Mouse (Mus musculus): ENCODE results near the gene Foxc2. TPM values are rescaled to one million over a fixed set of nuclear protein-coding genes. Genes with fewer than 3 reads are reported as not detected.

The Foxc2 gene
- polyA plus RNA-seq, 2 experiments, result 9.7 to 14.3 TPM

DNA sequence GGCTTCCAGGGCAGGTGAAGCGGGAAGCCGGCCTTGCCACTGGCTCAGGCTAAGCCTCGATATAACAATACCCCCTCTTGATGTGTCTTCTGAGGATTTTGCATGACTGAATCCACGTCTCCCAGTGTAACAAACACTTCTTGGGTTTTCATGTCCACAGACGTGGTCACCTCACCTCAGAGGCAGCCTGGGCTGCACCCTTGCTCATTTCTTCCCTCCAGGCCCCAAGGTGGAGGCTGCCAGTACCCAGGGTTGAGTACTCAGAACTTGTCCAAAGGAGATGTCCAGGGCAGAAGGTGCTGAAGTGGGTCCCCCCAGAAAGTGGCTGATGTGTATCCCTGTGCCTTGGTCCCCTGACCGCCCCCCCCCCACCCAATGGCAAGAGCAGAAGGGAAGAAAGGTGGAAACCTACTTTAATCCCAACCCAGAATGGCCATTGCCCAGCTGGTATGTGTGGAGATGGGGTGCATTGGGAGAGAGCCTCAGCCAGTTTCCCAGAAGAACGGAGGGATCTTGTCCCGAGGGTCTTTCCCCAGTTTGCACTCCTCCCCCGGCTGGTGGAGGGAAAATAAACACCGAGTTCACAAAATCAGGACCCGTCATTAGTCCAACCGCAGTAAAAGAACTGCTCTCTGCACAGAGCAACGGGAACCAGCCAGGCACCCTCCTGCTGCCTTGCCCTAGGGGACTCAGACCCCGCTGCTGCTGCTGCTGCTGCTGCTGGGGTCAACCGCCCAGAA lies 41.7 kb upstream of the Foxc2 start:
- DNase-seq (ENCODE audit: low spot score) (no peak), ATAC-seq (ENCODE audit: low FRiP score, low read depth) (no peak)
- Histone ChIP-seq H3K9me3 (ENCODE audit: control insufficient read depth, low read length) (no peaks in the 10 kb centered on the region), H3K4me1 (ENCODE audit: control insufficient read depth, insufficient read depth, low read length) (peaks cover 9% of the 10 kb centered on the region), H3K27me3 (ENCODE audit: control insufficient read depth, insufficient read depth, low read length) (peaks cover 96% of the 10 kb centered on the region), H3K9ac (ENCODE audit: low read depth, low read length, severe bottlenecking) (no peak overlapping the region), H3K4me2 (replicated peaks; ENCODE audit: low read depth, low read length, severe bottlenecking) (no peak overlapping the region), H3K4me3 (replicated peaks; ENCODE audit: low read length) (no peak overlapping the region), H3K27ac (replicated peaks; ENCODE audit: low read depth, low read length) (no peak overlapping the region), H3K36me3 (ENCODE audit: control insufficient read depth, insufficient read depth, low read length) (no peaks in the 10 kb centered on the region)
- WGBS, result 3% methylated on average over 14 of the region's 15 CpGs
- TF ChIP-seq POLR2A (IDR thresholded peaks at IDR 0.05; ENCODE audit: borderline replicate concordance, extremely low read depth, insufficient read depth, insufficient read length), result no peak

DNA sequence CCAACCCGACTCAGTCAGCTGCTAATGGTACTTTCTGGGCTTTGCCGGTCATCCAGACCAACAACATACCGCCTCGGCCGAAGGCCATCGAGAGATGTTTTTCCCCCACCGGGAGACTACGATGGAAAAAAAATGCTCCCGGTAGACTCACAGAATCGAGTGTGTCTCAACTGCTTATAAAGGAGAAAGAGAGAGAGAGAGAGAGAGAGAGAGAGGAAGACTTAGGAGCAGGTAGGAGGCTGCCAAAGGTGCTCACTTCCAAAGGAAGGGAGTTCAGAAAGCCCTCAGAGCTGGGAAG lies 41.2 kb upstream of the Foxc2 start:
- peaks cover 96% of the 10 kb centered on the region for H3K27me3 ChIP-seq (ENCODE audit: control insufficient read depth, insufficient read depth, low read length)
- no peak overlapping the region for H3K4me3 ChIP-seq (replicated peaks; ENCODE audit: low read length)
- H3K9ac ChIP-seq (ENCODE audit: low read depth, low read length, severe bottlenecking), result no peak overlapping the region
- no peak for TF ChIP-seq POLR2A (IDR thresholded peaks at IDR 0.05; ENCODE audit: borderline replicate concordance, extremely low read depth, insufficient read depth, insufficient read length)
- H3K9me3 ChIP-seq (ENCODE audit: control insufficient read depth, low read length), result no peaks in the 10 kb centered on the region
- no peak overlapping the region for H3K4me2 ChIP-seq (replicated peaks; ENCODE audit: low read depth, low read length, severe bottlenecking)
- WGBS, result under 1% methylated on average over 10 of the region's 10 CpGs
- DNase-seq (ENCODE audit: low spot score) (no peak), ATAC-seq (ENCODE audit: low FRiP score, low read depth) (no peak)
- H3K27ac ChIP-seq (replicated peaks; ENCODE audit: low read depth, low read length), result no peak overlapping the region
- H3K4me1 ChIP-seq (ENCODE audit: control insufficient read depth, insufficient read depth, low read length), result peaks cover 9% of the 10 kb centered on the region
- no peaks in the 10 kb centered on the region for H3K36me3 ChIP-seq (ENCODE audit: control insufficient read depth, insufficient read depth, low read length)

DNA sequence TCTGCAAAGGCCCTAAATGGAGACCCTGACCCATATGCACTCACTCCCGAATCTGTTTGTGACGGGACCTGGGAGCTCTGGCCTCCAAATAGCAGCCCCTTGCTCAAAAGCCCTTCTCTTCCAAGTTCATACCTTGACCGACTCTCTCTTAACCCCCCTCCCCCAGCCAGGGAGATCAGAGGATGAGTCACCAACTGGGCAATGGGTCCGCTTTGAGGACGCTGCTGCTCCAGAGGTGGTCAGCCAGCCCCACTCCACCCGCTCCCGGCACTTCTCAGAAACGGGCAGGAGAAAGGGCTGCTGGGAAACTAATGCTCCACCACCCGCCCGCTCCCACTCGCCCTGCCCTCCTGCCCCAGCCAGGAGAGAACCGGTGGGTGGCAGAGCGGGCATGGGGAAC lies 40.0 kb upstream of the Foxc2 start:
- Histone ChIP-seq H3K4me3 (replicated peaks; ENCODE audit: low read length) (no peak overlapping the region), H3K9ac (ENCODE audit: low read depth, low read length, severe bottlenecking) (no peak overlapping the region), H3K9me3 (ENCODE audit: control insufficient read depth, low read length) (no peaks in the 10 kb centered on the region), H3K4me2 (replicated peaks; ENCODE audit: low read depth, low read length, severe bottlenecking) (no peak overlapping the region), H3K27ac (replicated peaks; ENCODE audit: low read depth, low read length) (no peak overlapping the region), H3K27me3 (ENCODE audit: control insufficient read depth, insufficient read depth, low read length) (peaks cover 96% of the 10 kb centered on the region), H3K36me3 (ENCODE audit: control insufficient read depth, insufficient read depth, low read length) (no peaks in the 10 kb centered on the region), H3K4me1 (ENCODE audit: control insufficient read depth, insufficient read depth, low read length) (peaks cover 9% of the 10 kb centered on the region)
- no peak for ATAC-seq (ENCODE audit: low FRiP score, low read depth)
- no peak for TF ChIP-seq POLR2A (IDR thresholded peaks at IDR 0.05; ENCODE audit: borderline replicate concordance, extremely low read depth, insufficient read depth, insufficient read length)
- no peak for DNase-seq (ENCODE audit: low spot score)
- WGBS, result 5% methylated on average over 13 of the region's 13 CpGs

DNA sequence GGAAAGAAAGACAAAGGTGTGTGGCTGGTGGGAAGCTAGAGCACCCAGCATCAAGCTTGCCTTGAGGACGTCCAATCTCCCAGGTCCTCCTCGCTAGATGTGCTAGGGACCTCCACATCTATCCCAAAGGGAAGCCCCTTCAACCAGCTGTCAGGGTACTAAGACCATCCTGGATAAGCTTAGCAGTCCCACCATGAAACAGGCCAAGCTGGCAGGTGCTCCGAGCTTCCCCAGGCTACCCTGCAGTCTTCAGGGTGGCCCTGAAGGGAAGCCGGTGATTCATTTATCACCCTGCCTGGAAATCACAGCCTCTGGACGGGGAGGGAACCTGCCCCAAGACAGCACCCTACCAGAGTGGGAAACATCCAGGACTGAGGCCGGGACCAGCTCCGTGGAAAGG lies 39.4 kb upstream of the Foxc2 start:
- H3K27me3 ChIP-seq (ENCODE audit: control insufficient read depth, insufficient read depth, low read length), result peaks cover 96% of the 10 kb centered on the region
- H3K4me3 ChIP-seq (replicated peaks; ENCODE audit: low read length), result no peak overlapping the region
- H3K27ac ChIP-seq (replicated peaks; ENCODE audit: low read depth, low read length), result no peak overlapping the region
- ATAC-seq (ENCODE audit: low FRiP score, low read depth), result no peak
- H3K4me2 ChIP-seq (replicated peaks; ENCODE audit: low read depth, low read length, severe bottlenecking), result no peak overlapping the region
- TF ChIP-seq POLR2A (IDR thresholded peaks at IDR 0.05; ENCODE audit: borderline replicate concordance, extremely low read depth, insufficient read depth, insufficient read length), result no peak
- no peak for DNase-seq (ENCODE audit: low spot score)
- no peaks in the 10 kb centered on the region for H3K9me3 ChIP-seq (ENCODE audit: control insufficient read depth, low read length)
- H3K4me1 ChIP-seq (ENCODE audit: control insufficient read depth, insufficient read depth, low read length), result peaks cover 9% of the 10 kb centered on the region
- no peaks in the 10 kb centered on the region for H3K36me3 ChIP-seq (ENCODE audit: control insufficient read depth, insufficient read depth, low read length)
- 7% methylated on average over 7 of the region's 7 CpGs for WGBS
- H3K9ac ChIP-seq (ENCODE audit: low read depth, low read length, severe bottlenecking), result no peak overlapping the region

DNA sequence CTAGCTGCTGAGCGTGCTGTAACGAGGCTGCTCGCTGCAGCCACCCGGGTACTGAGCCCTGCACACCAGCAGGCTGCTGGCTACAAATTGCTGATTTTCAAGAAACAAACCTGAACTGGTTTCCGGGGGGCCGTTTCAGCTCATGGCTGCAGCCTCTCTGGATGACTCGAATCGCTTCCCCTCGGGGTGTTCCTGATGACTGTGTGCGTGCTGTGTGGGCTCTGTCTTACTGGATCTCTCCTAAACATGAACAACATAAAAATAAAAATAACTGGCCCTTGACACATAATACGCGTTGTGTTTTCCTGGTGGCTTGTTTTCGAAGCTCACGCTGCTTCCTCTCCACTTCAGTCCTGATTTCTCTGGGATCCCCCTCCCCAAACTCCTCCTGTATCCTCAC lies 37.2 kb upstream of the Foxc2 start:
- no peak for DNase-seq (ENCODE audit: low spot score)
- ATAC-seq (ENCODE audit: low FRiP score, low read depth), result no peak
- 5% methylated on average over 14 of the region's 14 CpGs for WGBS

More for the DNA sequence above, 37.2 kb upstream of the Foxc2 start:
- H3K4me1 ChIP-seq (ENCODE audit: control insufficient read depth, insufficient read depth, low read length), result peaks cover 8% of the 10 kb centered on the region; the same call in 1 of the 2 replicates
- no peak overlapping the region for H3K4me2 ChIP-seq (replicated peaks; ENCODE audit: low read depth, low read length, severe bottlenecking)
- H3K9ac ChIP-seq (ENCODE audit: low read depth, low read length, severe bottlenecking), result no peak overlapping the region
- H3K27me3 ChIP-seq (ENCODE audit: control insufficient read depth, insufficient read depth, low read length), result peaks cover 97% of the 10 kb centered on the region
- no peak overlapping the region for H3K27ac ChIP-seq (replicated peaks; ENCODE audit: low read depth, low read length)
- no peak overlapping the region for H3K4me3 ChIP-seq (replicated peaks; ENCODE audit: low read length)
- H3K36me3 ChIP-seq (ENCODE audit: control insufficient read depth, insufficient read depth, low read length), result no peaks in the 10 kb centered on the region
- H3K9me3 ChIP-seq (ENCODE audit: control insufficient read depth, low read length), result no peaks in the 10 kb centered on the region
- no peak for TF ChIP-seq POLR2A (IDR thresholded peaks at IDR 0.05; ENCODE audit: borderline replicate concordance, extremely low read depth, insufficient read depth, insufficient read length)
